Mouse (Mus musculus): Measurements from ENCODE around the gene Zfp423. TPM values are rescaled to one million over a fixed set of nuclear protein-coding genes. Genes with fewer than 3 reads are reported as not detected.

The Zfp423 gene
- polyA plus RNA-seq, 1 experiment from 2014 or later = 35.0 TPM

DNA sequence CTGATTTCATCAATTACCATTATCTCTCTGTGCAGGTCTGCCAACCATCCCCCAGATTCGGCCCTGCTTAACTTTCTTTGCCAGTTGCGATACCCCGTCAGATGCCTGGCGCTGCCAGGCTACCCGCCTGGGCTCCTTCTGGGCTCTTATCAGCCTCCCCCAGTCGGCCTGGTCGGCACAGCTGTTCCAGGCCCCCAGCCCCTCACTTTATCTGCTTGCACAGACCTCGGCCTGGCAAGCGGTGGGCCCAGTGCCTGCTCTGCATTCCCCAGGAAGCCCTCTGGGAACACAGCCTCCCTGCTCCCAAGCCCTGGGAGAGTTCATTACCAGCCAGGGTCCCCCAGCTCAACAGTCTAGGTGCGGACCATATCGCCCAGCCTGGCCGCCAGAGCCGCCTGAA, 126.1 kb downstream of the Zfp423 start:
- Histone ChIP-seq H3K4me1 (ENCODE audit: control insufficient read depth, insufficient read depth, low read length) (peaks cover 69% of the 10 kb centered on the region), H3K9ac (replicated peaks; ENCODE audit: low read depth, low read length) (no peak overlapping the region), H3K4me3 (ENCODE audit: low read depth, low read length) (no peak overlapping the region), H3K9me3 (ENCODE audit: control insufficient read depth, low read length) (no peaks in the 10 kb centered on the region), H3K27me3 (ENCODE audit: control insufficient read depth, insufficient read depth, low read length) (no peaks in the 10 kb centered on the region), H3K27ac (ENCODE audit: low read depth, low read length) (peak overlapping the region; percentile 46), H3K36me3 (ENCODE audit: control insufficient read depth, insufficient read depth, low read length) (no peaks in the 10 kb centered on the region), H3K4me2 (ENCODE audit: low read depth, low read length) (no peak overlapping the region)
- no peak; the same call in 1 of the 2 replicates for ATAC-seq (ENCODE audit: low read depth)
- 15% methylated on average over 13 of the region's 13 CpGs for WGBS

DNA sequence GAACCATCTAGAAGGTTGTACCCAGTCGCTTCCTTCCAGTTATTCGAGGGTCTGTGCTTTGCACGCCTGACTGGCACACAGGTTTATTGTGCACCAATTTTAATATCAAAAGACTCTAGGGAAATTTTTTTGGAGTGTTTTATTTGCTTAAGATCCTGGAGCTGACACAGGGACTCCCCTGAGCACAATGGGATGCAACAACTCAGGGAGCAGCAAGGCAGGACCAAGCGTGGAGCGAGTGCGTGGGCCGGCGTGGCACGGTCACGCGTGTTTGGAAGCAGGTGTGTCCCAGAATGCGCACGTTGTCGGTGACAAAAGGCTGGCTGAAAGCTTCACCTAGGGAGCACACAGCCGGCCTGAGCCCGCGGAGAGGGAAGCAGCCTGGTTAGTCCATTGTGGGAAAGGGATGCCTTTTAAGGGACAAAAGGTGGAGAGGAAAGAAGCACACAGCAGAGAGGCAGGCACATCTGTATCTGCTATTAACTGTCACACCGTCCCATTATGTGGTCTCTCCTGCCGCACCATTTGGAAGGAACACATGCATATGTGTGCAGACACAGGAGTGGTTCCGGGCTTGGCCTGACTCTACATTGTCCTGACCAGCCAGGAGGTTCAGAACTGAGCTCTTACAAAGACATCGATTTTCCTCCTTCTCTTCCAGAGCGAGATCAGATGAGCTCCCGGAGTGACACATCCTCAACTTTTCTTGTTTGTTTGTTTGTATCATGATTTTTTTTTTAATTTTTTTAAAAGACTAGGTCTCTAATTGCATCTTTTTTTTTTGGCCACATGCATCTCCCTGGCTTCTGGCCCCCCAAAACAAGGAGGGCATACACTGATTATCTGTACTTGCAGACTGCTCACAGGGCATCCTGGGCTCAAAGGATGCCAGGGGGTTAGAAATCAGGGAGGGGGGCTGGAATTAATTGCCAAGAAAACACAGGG, 126.7 kb downstream of the Zfp423 start:
- ATAC-seq (ENCODE audit: low read depth) = no peak
- no peaks in the 10 kb centered on the region for H3K9me3 ChIP-seq (ENCODE audit: control insufficient read depth, low read length)
- H3K36me3 ChIP-seq (ENCODE audit: control insufficient read depth, insufficient read depth, low read length) = no peaks in the 10 kb centered on the region
- H3K4me3 ChIP-seq (ENCODE audit: low read depth, low read length) = no peak overlapping the region
- no peaks in the 10 kb centered on the region for H3K27me3 ChIP-seq (ENCODE audit: control insufficient read depth, insufficient read depth, low read length)
- 0 out of 2 replicates have a peak overlapping the region, but pooled peaks have one; percentile 17 for H3K9ac ChIP-seq (replicated peaks; ENCODE audit: low read depth, low read length)
- WGBS = 14% methylated on average over 23 of the region's 23 CpGs
- no peak overlapping the region for H3K4me2 ChIP-seq (ENCODE audit: low read depth, low read length)
- peak overlapping the region; percentile 46; the same call in 1 of the 2 replicates for H3K27ac ChIP-seq (ENCODE audit: low read depth, low read length)
- peaks cover 69% of the 10 kb centered on the region for H3K4me1 ChIP-seq (ENCODE audit: control insufficient read depth, insufficient read depth, low read length)

DNA sequence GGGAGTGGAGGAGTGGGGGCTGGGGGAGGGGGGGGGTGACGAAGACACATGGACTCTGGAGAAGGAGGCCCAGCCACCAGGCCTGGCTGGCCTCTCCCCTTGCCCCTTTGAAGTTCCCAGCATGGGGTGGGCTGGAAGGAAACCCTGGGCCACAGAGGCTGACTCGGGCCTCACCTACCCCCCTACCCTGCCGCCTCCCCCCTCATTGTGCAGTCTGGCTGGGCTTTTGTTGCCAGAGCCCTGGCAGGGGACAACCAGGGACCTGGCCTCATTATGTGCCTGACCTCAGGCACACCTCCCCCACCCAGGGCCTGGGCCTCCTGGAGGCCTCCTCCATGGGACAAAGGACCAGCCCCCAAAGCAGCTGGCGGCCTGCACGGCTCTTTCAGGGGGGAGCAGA, 127.8 kb downstream of the Zfp423 start:
- Histone ChIP-seq H3K9ac (replicated peaks; ENCODE audit: low read depth, low read length) (no peak overlapping the region), H3K4me3 (ENCODE audit: low read depth, low read length) (no peak overlapping the region), H3K27me3 (ENCODE audit: control insufficient read depth, insufficient read depth, low read length) (no peaks in the 10 kb centered on the region), H3K4me1 (ENCODE audit: control insufficient read depth, insufficient read depth, low read length) (peaks cover 60% of the 10 kb centered on the region), H3K4me2 (ENCODE audit: low read depth, low read length) (no peak overlapping the region), H3K9me3 (ENCODE audit: control insufficient read depth, low read length) (no peaks in the 10 kb centered on the region), H3K27ac (ENCODE audit: low read depth, low read length) (peak overlapping the region; percentile 69), H3K36me3 (ENCODE audit: control insufficient read depth, insufficient read depth, low read length) (no peaks in the 10 kb centered on the region)
- ATAC-seq (ENCODE audit: low read depth) = peak; percentile 18; the same call in 1 of the 2 replicates
- WGBS = 2% methylated on average over 5 of the region's 5 CpGs

DNA sequence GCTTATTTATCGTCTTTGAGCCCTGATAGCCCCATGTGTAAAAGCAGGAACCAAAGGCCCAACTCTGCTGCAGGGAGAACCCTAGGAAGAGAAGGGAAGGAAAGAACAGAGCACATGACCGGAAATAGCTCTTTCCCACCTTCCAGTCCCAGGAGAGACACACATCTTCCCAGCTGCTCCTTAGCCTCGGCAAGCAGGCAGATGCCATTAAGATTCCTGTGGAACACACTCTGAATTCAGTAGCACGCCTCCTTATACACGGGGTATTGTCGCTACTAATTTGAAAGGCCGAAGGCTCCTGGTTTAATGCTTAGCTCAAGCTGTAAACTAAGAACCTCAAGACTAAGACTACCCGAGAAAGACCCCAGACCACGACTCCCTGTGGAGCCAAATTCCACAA, 128.3 kb downstream of the Zfp423 start:
- peak overlapping the region; percentile 69 for H3K27ac ChIP-seq (ENCODE audit: low read depth, low read length)

DNA sequence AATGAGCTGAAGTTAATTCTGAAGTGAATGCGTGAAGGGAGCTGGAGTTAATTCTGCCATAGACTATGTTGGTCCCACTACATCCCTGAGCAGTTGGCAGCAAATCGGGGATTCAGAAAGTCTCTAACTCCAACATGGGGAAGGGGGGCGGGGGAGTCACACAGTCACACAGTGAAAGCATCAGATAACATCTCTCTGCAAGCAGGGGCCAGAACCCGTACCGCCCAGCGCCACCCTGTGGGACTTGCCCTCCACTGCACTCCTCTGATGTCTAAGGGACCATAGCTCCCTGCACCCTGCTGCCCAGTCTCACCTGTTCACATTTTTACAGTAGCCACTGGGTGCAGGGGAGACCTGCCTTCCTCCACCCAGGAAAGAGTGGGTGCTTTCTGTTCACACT, 129.2 kb downstream of the Zfp423 start:
- H3K27ac ChIP-seq (ENCODE audit: low read depth, low read length) = no peak overlapping the region; the same call in 1 of the 2 replicates
- no peaks in the 10 kb centered on the region for H3K9me3 ChIP-seq (ENCODE audit: control insufficient read depth, low read length)
- H3K9ac ChIP-seq (replicated peaks; ENCODE audit: low read depth, low read length) = no peak overlapping the region
- H3K4me2 ChIP-seq (ENCODE audit: low read depth, low read length) = no peak overlapping the region
- H3K4me3 ChIP-seq (ENCODE audit: low read depth, low read length) = no peak overlapping the region
- no peaks in the 10 kb centered on the region for H3K27me3 ChIP-seq (ENCODE audit: control insufficient read depth, insufficient read depth, low read length)
- H3K36me3 ChIP-seq (ENCODE audit: control insufficient read depth, insufficient read depth, low read length) = no peaks in the 10 kb centered on the region
- ATAC-seq (ENCODE audit: low read depth) = no peak
- peaks cover 46% of the 10 kb centered on the region for H3K4me1 ChIP-seq (ENCODE audit: control insufficient read depth, insufficient read depth, low read length)
- 7% methylated on average over 6 of the region's 6 CpGs for WGBS

More for the DNA sequence above, 128.3 kb downstream of the Zfp423 start:
- H3K36me3 ChIP-seq (ENCODE audit: control insufficient read depth, insufficient read depth, low read length) = no peaks in the 10 kb centered on the region
- H3K4me2 ChIP-seq (ENCODE audit: low read depth, low read length) = no peak overlapping the region
- no peak for ATAC-seq (ENCODE audit: low read depth)
- no peaks in the 10 kb centered on the region for H3K9me3 ChIP-seq (ENCODE audit: control insufficient read depth, low read length)
- H3K4me1 ChIP-seq (ENCODE audit: control insufficient read depth, insufficient read depth, low read length) = peaks cover 55% of the 10 kb centered on the region
- H3K27me3 ChIP-seq (ENCODE audit: control insufficient read depth, insufficient read depth, low read length) = no peaks in the 10 kb centered on the region
- no peak overlapping the region for H3K4me3 ChIP-seq (ENCODE audit: low read depth, low read length)
- 4% methylated on average over 9 of the region's 9 CpGs for WGBS
- H3K9ac ChIP-seq (replicated peaks; ENCODE audit: low read depth, low read length) = no peak overlapping the region

DNA sequence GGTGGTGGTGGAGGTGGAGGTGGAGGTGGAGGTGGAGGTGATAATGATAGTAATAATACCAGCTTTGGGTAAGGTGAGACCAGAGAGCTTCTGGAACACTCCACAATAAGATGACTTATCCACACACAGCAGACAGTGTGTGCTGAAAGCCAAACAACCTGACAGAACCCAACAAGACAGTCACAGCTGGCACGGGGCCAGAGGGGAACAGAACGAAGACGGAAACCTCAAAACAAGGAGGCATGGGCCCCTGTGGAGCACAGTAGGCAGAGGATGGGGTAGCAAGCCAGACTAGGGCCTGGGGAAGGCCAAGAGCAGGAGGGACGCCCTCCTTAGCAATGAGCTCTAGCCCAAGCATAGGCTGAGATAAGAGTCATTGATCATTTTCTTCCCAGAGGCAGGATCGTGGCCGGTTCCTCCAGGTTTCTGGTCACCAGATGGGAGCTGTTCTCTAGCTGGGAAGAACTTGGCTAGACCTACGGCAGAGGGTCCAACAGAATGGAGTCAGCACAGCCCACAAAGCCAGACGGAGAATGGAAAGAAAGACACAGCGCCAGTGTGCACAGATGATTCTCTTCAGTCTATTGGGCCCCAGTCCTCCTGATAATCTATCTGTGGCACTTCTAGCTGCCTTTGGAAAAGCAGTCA, 133.3 kb downstream of the Zfp423 start:
- no peaks in the 10 kb centered on the region for H3K9me3 ChIP-seq (ENCODE audit: control insufficient read depth, low read length)
- H3K27ac ChIP-seq (ENCODE audit: low read depth, low read length) = no peak overlapping the region
- H3K27me3 ChIP-seq (ENCODE audit: control insufficient read depth, insufficient read depth, low read length) = no peaks in the 10 kb centered on the region
- no peak overlapping the region for H3K9ac ChIP-seq (replicated peaks; ENCODE audit: low read depth, low read length)
- WGBS = 82% methylated on average over 9 of the region's 9 CpGs
- no peak for ATAC-seq (ENCODE audit: low read depth)
- peaks cover 18% of the 10 kb centered on the region for H3K4me1 ChIP-seq (ENCODE audit: control insufficient read depth, insufficient read depth, low read length)
- no peaks in the 10 kb centered on the region for H3K36me3 ChIP-seq (ENCODE audit: control insufficient read depth, insufficient read depth, low read length)
- H3K4me2 ChIP-seq (ENCODE audit: low read depth, low read length) = no peak overlapping the region
- no peak overlapping the region for H3K4me3 ChIP-seq (ENCODE audit: low read depth, low read length)

DNA sequence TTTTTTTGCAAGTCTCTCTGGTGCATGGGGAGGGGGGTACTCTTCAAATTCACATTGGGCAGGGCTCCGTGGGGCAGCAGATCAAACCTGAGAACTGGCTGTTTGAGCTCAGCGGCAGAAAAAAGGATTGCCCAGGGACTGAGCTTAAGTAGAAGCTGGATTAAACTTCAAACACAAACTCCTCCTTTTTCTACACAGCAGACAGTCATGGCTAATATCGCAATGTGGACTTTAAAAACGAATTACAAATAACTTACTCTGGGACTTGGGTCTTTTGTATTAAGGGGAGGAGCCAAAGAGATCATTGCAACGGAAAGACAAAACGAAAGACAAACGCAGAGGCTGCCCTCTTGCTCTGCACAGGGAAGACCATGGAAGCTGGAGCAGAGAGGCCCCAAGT, 136.2 kb downstream of the Zfp423 start:
- Histone ChIP-seq H3K4me2 (ENCODE audit: low read depth, low read length) (no peak overlapping the region), H3K36me3 (ENCODE audit: control insufficient read depth, insufficient read depth, low read length) (no peaks in the 10 kb centered on the region)

DNA sequence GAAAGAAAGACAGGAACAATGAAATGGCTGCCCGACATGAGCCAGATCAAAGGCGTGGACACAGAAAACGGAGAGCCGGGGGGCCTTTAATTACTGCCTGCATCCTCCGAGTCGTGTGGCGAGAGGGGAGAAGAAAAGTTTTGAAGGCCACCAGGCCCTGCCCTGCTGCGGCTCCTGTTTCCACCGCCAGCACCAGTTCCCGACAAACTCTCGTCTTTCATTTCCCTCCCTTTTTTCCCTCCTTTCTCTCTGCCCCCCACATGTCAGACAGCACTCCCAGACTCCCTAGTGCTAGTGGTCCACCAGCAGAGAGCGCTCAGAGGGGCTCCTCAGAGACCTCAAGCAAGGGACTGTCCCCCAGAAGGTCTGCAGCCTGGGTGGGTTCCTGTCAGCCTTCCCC, 136.7 kb downstream of the Zfp423 start:
- peaks cover 13% of the 10 kb centered on the region; the same call in 1 of the 2 replicates for H3K4me1 ChIP-seq (ENCODE audit: control insufficient read depth, insufficient read depth, low read length)
- no peaks in the 10 kb centered on the region for H3K36me3 ChIP-seq (ENCODE audit: control insufficient read depth, insufficient read depth, low read length)
- no peak overlapping the region for H3K4me3 ChIP-seq (ENCODE audit: low read depth, low read length)
- H3K9ac ChIP-seq (replicated peaks; ENCODE audit: low read depth, low read length) = peak overlapping the region; percentile 26; the same call in 1 of the 2 replicates
- no peak overlapping the region for H3K4me2 ChIP-seq (ENCODE audit: low read depth, low read length)
- no peak for ATAC-seq (ENCODE audit: low read depth)
- H3K9me3 ChIP-seq (ENCODE audit: control insufficient read depth, low read length) = no peaks in the 10 kb centered on the region
- 8% methylated on average over 12 of the region's 12 CpGs for WGBS
- no peaks in the 10 kb centered on the region for H3K27me3 ChIP-seq (ENCODE audit: control insufficient read depth, insufficient read depth, low read length)
- no peak overlapping the region for H3K27ac ChIP-seq (ENCODE audit: low read depth, low read length)

More for the DNA sequence above, 136.2 kb downstream of the Zfp423 start:
- Histone ChIP-seq H3K4me1 (ENCODE audit: control insufficient read depth, insufficient read depth, low read length) (peaks cover 13% of the 10 kb centered on the region; the same call in 1 of the 2 replicates), H3K27me3 (ENCODE audit: control insufficient read depth, insufficient read depth, low read length) (no peaks in the 10 kb centered on the region), H3K9me3 (ENCODE audit: control insufficient read depth, low read length) (no peaks in the 10 kb centered on the region), H3K4me3 (ENCODE audit: low read depth, low read length) (no peak overlapping the region), H3K27ac (ENCODE audit: low read depth, low read length) (no peak overlapping the region), H3K9ac (replicated peaks; ENCODE audit: low read depth, low read length) (no peak overlapping the region)
- no peak for ATAC-seq (ENCODE audit: low read depth)
- WGBS = 8% methylated on average over 7 of the region's 7 CpGs

DNA sequence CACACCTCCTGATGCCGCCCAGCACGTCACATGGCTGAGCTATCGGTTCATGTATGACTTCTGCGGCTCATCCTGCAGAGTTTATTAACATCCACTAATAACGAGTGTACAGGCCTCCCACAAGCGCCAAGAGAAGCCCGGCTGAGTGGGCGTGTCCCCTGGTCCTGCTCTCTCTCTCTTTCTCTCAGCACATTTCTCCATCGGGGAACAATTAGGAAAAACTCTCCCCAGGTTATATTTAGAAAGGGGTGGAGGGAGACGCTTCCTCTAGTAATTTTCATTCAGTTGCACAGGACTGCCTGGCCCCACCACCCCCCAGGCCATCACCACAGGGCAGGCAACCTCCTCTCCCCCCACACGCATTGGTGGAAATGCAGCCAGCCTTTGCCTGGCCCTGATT, 137.2 kb downstream of the Zfp423 start:
- H3K4me1 ChIP-seq (ENCODE audit: control insufficient read depth, insufficient read depth, low read length) = peaks cover 13% of the 10 kb centered on the region; the same call in 1 of the 2 replicates
- no peak overlapping the region; the same call in 1 of the 2 replicates for H3K9ac ChIP-seq (replicated peaks; ENCODE audit: low read depth, low read length)
- H3K27ac ChIP-seq (ENCODE audit: low read depth, low read length) = no peak overlapping the region
- no peak for ATAC-seq (ENCODE audit: low read depth)
- no peaks in the 10 kb centered on the region for H3K27me3 ChIP-seq (ENCODE audit: control insufficient read depth, insufficient read depth, low read length)
- no peaks in the 10 kb centered on the region for H3K36me3 ChIP-seq (ENCODE audit: control insufficient read depth, insufficient read depth, low read length)
- H3K4me3 ChIP-seq (ENCODE audit: low read depth, low read length) = no peak overlapping the region
- H3K4me2 ChIP-seq (ENCODE audit: low read depth, low read length) = no peak overlapping the region
- WGBS = 41% methylated on average over 11 of the region's 11 CpGs
- no peaks in the 10 kb centered on the region for H3K9me3 ChIP-seq (ENCODE audit: control insufficient read depth, low read length)
